Mouse (Mus musculus) layer of hippocampus, adult 2 months (tissue): ENCODE measurements around the gene Zdhhc19. TPM values are rescaled to one million over a fixed set of nuclear protein-coding genes. Genes with fewer than 3 reads are reported as not detected.

Source experiments
- DNase-seq, 2 experiments: peaks; one replicate each; pipeline ENCODE4 v3.0.0; 2022; ENCODE audit warnings: low spot score in 2 of 2
- H3K27ac ChIP-seq: fragments of 200-600 bp; 2 replicates; pipeline ENCODE4 v1.8.1; 2022
- H3K4me3 ChIP-seq: fragments of 200-600 bp; 2 replicates; pipeline ENCODE4 v1.8.1; 2022; ENCODE audit warnings: mild to moderate bottlenecking
- CTCF ChIP-seq: fragments of 200-600 bp; conservative IDR thresholded peaks from 2 replicates; pipeline ENCODE4 v1.8.1; 2022; ENCODE audit warnings: antibody characterized with exemption, mild to moderate bottlenecking, moderate library complexity
- total RNA-seq, 2 experiments: library from RNA; stranded (reverse); gene quantifications; 2 replicates each; pipeline ENCODE4 v1.2.3; 2021

Gene Zdhhc19
- total RNA-seq, 2 experiments from 2014 or later = not detected

- DNase-seq = no peak
- no peak overlapping the region for H3K4me3 ChIP-seq
- no peak for TF ChIP-seq CTCF
- H3K27ac ChIP-seq = no peak overlapping the region
These were observed 5.4 kb downstream of the Zdhhc19 start for GRCm38 (mm10) chr16:32501459-32501858.

GRCm38 (mm10) chr16:32502621-32503335 is 6.7 kb downstream of the Zdhhc19 start:
- H3K27ac ChIP-seq = no peak overlapping the region
- no peak for DNase-seq
- no peak for TF ChIP-seq CTCF
- H3K4me3 ChIP-seq = no peak overlapping the region

GRCm38 (mm10) chr16:32503633-32504032 is 7.6 kb downstream of the Zdhhc19 start:
- no peak for TF ChIP-seq CTCF

GRCm38 (mm10) chr16:32506298-32506697 is 10.2 kb downstream of the Zdhhc19 start:
- no peak overlapping the region for H3K4me3 ChIP-seq
- H3K27ac ChIP-seq = no peak overlapping the region
- no peak for DNase-seq
- TF ChIP-seq CTCF = no peak

More at GRCm38 (mm10) chr16:32503633-32504032, 7.6 kb downstream of the Zdhhc19 start:
- DNase-seq = no peak
- no peak overlapping the region for H3K27ac ChIP-seq
- no peak overlapping the region for H3K4me3 ChIP-seq

GRCm38 (mm10) chr16:32506868-32507267 is 10.8 kb downstream of the Zdhhc19 start:
- TF ChIP-seq CTCF = no peak
- H3K4me3 ChIP-seq = no peak overlapping the region

GRCm38 (mm10) chr16:32507407-32507806 is 11.3 kb downstream of the Zdhhc19 start:
- peak; percentile 41 to 76 for DNase-seq
- peak; percentile 98 for TF ChIP-seq CTCF
- H3K4me3 ChIP-seq = no peak overlapping the region
- H3K27ac ChIP-seq = no peak overlapping the region

More at GRCm38 (mm10) chr16:32506868-32507267, 10.8 kb downstream of the Zdhhc19 start:
- H3K27ac ChIP-seq = no peak overlapping the region
- no peak for DNase-seq

- Histone ChIP-seq H3K4me3 (no peak overlapping the region), H3K27ac (no peak overlapping the region)
- no peak for TF ChIP-seq CTCF
- no peak for DNase-seq
These were observed 12.0 kb downstream of the Zdhhc19 start for GRCm38 (mm10) chr16:32508035-32508434.

GRCm38 (mm10) chr16:32508506-32509065 is 12.5 kb downstream of the Zdhhc19 start:
- TF ChIP-seq CTCF = no peak
- Histone ChIP-seq H3K27ac (no peak overlapping the region), H3K4me3 (no peak overlapping the region)
- DNase-seq = no peak

GRCm38 (mm10) chr16:32509066-32509942 is 13.2 kb downstream of the Zdhhc19 start:
- Histone ChIP-seq H3K27ac (peak overlapping the region; percentile 46; the same call in 1 of the 2 replicates), H3K4me3 (no peak overlapping the region)
- DNase-seq = no peak
- TF ChIP-seq CTCF = 0 out of 2 replicates have a peak, but pooled peaks have one; percentile 23

GRCm38 (mm10) chr16:32510399-32511337 is 14.6 kb downstream of the Zdhhc19 start:
- TF ChIP-seq CTCF = no peak
- no peak for DNase-seq
- H3K27ac ChIP-seq = peak overlapping the region; percentile 46; the same call in 1 of the 2 replicates

GRCm38 (mm10) chr16:32511338-32511734 is 15.3 kb downstream of the Zdhhc19 start:
- Histone ChIP-seq H3K27ac (peak overlapping the region; percentile 24; the same call in 1 of the 2 replicates), H3K4me3 (no peak overlapping the region)
- no peak for DNase-seq
- TF ChIP-seq CTCF = no peak

More at GRCm38 (mm10) chr16:32510399-32511337, 14.6 kb downstream of the Zdhhc19 start:
- no peak overlapping the region for H3K4me3 ChIP-seq
